Mouse (Mus musculus) erythroblast, embryonic 14.5 days (primary cell): ENCODE results near the gene Dab1.

Experiments used
- GATA1 ChIP-seq: IDR thresholded peaks from 2 replicates; pipeline ENCODE4 v1.6.1; 2012; ENCODE audit warnings: low read length, inconsistent platforms, mixed read lengths
- TAL1 ChIP-seq: IDR thresholded peaks from 3 replicates; pipeline ENCODE4 v1.6.1; 2012; ENCODE audit warnings: low read length, inconsistent platforms, mixed read lengths

GRCm38 (mm10) chr4:104781441-104781840 is 1162.3 kb downstream of the Dab1 start:
- TF ChIP-seq GATA1 (no peak), TAL1 (no peak)
